Mouse (Mus musculus) effector memory CD4-positive, alpha-beta T cell, adult 7 months (primary cell): ENCODE data around the gene Olfr358. TPM values are rescaled to one million over a fixed set of nuclear protein-coding genes. Genes with fewer than 3 reads are reported as not detected.

Experiments
- polyA plus RNA-seq: library from polyadenylated mRNA; unstranded; fragments of 100-300 nt; shearing (Covaris generic); gene quantifications from one replicate; pipeline ENCODE4 v1.2.1, GENCODE M21; 2017

The Olfr358 gene
- polyA plus RNA-seq, result not detected

DNA sequence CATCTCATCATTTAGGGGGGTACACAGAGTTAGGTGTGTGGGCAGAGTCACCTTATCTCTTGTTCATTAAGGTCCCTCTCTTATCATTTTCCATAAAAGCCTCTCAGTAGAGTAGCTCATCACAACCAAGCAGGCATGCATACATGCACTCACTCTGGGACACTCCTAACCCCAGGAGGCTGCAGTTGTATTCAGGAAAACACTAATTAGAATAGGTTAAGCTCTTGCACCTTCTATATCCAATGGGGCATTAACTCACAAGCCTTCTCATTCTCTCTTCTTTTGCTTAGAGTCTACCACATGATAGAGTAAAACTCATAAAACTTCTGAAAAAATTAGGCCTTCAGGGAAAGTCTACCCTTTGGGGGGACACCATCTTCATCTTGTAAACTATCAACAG lies at the start of gene Olfr358:
TSS of gene Olfr358 (minus strand) at position 101 of the 400 bp plus-strand sequence.

DNA sequence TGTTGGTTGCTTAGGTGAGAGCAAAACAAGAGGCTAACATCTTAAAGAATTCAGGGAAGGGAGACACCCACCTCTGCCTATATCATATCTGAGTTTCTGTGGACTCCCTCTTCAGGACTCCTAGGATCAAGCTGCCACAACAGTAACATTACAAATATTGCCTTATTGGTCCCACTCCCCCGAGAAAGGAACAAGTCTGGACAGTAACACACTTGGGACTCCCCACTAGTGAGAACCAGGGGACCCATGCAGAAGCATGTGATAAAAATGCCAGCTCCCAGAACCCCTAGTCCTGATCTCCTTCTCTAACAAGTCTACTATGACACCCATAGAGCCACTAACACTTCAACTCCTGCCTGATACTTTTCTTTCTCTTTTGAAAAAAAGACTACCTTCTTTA lies 15.6 kb downstream of the Olfr358 start, which contains the start of gene Olfr357:
TSS of gene Olfr357 (plus strand) at position 301 of the 400 bp plus-strand sequence.

Other genes with a start within 250 kb of the Olfr358 start
- not detected for gene Olfr348, start 225.1 kb downstream of the Olfr358 start, polyA plus RNA-seq
- gene Olfr50, start 218.8 kb downstream of the Olfr358 start, polyA plus RNA-seq, result not detected
- not detected for gene Olfr3, start 192.3 kb downstream of the Olfr358 start, polyA plus RNA-seq
- not detected for gene Olfr350, start 163.0 kb downstream of the Olfr358 start, polyA plus RNA-seq
- gene Olfr351, start 146.7 kb downstream of the Olfr358 start, polyA plus RNA-seq, result not detected
- 0.18 TPM for gene Olfr352, start 140.9 kb downstream of the Olfr358 start, polyA plus RNA-seq
- not detected for gene Olfr353, start 116.4 kb downstream of the Olfr358 start, polyA plus RNA-seq
- 0.16 TPM for gene Olfr354, start 103.7 kb downstream of the Olfr358 start, polyA plus RNA-seq
- gene Olfr355, start 80.4 kb downstream of the Olfr358 start, polyA plus RNA-seq, result 0.62 TPM
- not detected for gene Olfr356, start 72.2 kb downstream of the Olfr358 start, polyA plus RNA-seq
- not detected for gene Olfr357, start 15.5 kb downstream of the Olfr358 start, polyA plus RNA-seq
- not detected for gene Olfr360, start 56.4 kb upstream of the Olfr358 start, polyA plus RNA-seq
- 0.27 TPM for gene Olfr361, start 80.0 kb upstream of the Olfr358 start, polyA plus RNA-seq
- not detected for gene Olfr362, start 108.6 kb upstream of the Olfr358 start, polyA plus RNA-seq
- not detected for gene Olfr364-ps1, start 130.0 kb upstream of the Olfr358 start, polyA plus RNA-seq
- not detected for gene Olfr365, start 178.9 kb upstream of the Olfr358 start, polyA plus RNA-seq
- not detected for gene Olfr366, start 202.2 kb upstream of the Olfr358 start, polyA plus RNA-seq